Mouse (Mus musculus): ENCODE measurements around the gene Gpi1.
A peak's percentile ranks its signal among the peaks of the same experiment; 100 is the strongest.
"Not testable (repeated sequence)": the region's sequence is repeated elsewhere in the genome, so short reads cannot be mapped to it uniquely, and the experiment has no call there.

Gpi1 gene

GRCm38 (mm10) chr7:34229691-34230111 is 435 bp downstream of the Gpi1 start:
- DNase-seq (ENCODE audit: low read depth), result no peak

- DNase-seq (ENCODE audit: low read depth), result no peak
Measured at GRCm38 (mm10) chr7:34229153-34229552, 983 bp downstream of the Gpi1 start.

- DNase-seq (ENCODE audit: low read depth), result no peak
Measured at GRCm38 (mm10) chr7:34228641-34229040, 1.5 kb downstream of the Gpi1 start.

- DNase-seq (ENCODE audit: low read depth), result no peak
Measured at GRCm38 (mm10) chr7:34226846-34227245, 3.3 kb downstream of the Gpi1 start.

GRCm38 (mm10) chr7:34226086-34226485 is 4.0 kb downstream of the Gpi1 start:
- DNase-seq (ENCODE audit: low read depth), result no peak

GRCm38 (mm10) chr7:34224308-34224707 is 5.8 kb downstream of the Gpi1 start:
- no peak for DNase-seq (ENCODE audit: low read depth)

GRCm38 (mm10) chr7:34222340-34222739 is 7.8 kb downstream of the Gpi1 start:
- DNase-seq (ENCODE audit: low read depth), result no peak

GRCm38 (mm10) chr7:34221594-34222250 is 8.4 kb downstream of the Gpi1 start:
- DNase-seq (ENCODE audit: low read depth), result no peak

- no peak for DNase-seq (ENCODE audit: low read depth)
Measured at GRCm38 (mm10) chr7:34218496-34218895, 11.6 kb downstream of the Gpi1 start.

- DNase-seq (ENCODE audit: low read depth), result no peak
Measured at GRCm38 (mm10) chr7:34216474-34216873, 13.7 kb downstream of the Gpi1 start.

GRCm38 (mm10) chr7:34215481-34215880 is 14.7 kb downstream of the Gpi1 start:
- DNase-seq (ENCODE audit: low read depth), result no peak

GRCm38 (mm10) chr7:34214644-34215043 is 15.5 kb downstream of the Gpi1 start:
- no peak for DNase-seq (ENCODE audit: low read depth)

GRCm38 (mm10) chr7:34213281-34213680 is 16.9 kb downstream of the Gpi1 start:
- no peak for DNase-seq (ENCODE audit: low read depth)

- DNase-seq (ENCODE audit: low read depth), result no peak
Measured at GRCm38 (mm10) chr7:34208027-34208745, 21.9 kb downstream of the Gpi1 start.

GRCm38 (mm10) chr7:34206331-34206730 is 23.8 kb downstream of the Gpi1 start:
- DNase-seq (ENCODE audit: low read depth), result no peak

GRCm38 (mm10) chr7:34202147-34202546 is 28.0 kb downstream of the Gpi1 start:
- not testable (repeated sequence) for DNase-seq (ENCODE audit: low read depth)

GRCm38 (mm10) chr7:34200829-34201228 is 29.3 kb downstream of the Gpi1 start:
- DNase-seq (ENCODE audit: low read depth), result no peak

GRCm38 (mm10) chr7:34198346-34198745 is 31.8 kb downstream of the Gpi1 start:
- DNase-seq (ENCODE audit: low read depth), result peak; percentile 56

- DNase-seq (ENCODE audit: low read depth), result peak; percentile 68
Measured at GRCm38 (mm10) chr7:34196132-34197128, 33.7 kb downstream of the Gpi1 start, which contains the start of gene Pdcd2l. TSS of gene Pdcd2l (minus strand) at chr7:34196661.

GRCm38 (mm10) chr7:34195632-34196031 is 34.5 kb downstream of the Gpi1 start:
- DNase-seq (ENCODE audit: low read depth), result no peak

- no peak for DNase-seq (ENCODE audit: low read depth)
Measured at GRCm38 (mm10) chr7:34192825-34193224, 37.3 kb downstream of the Gpi1 start.

GRCm38 (mm10) chr7:34189376-34189989 is 40.7 kb downstream of the Gpi1 start:
- no peak for DNase-seq (ENCODE audit: low read depth)
